Mouse (Mus musculus) kidney, adult 8-10 months (tissue): ENCODE data around the gene Lrrc7.

Experiments
- DNase-seq, 2 experiments: peaks; one replicate each; pipeline ENCODE4 v3.0.0; 2022

Lrrc7 gene

GRCm38 (mm10) chr3:158356706-158357105 lies 205.3 kb downstream of the Lrrc7 start:
- no peak for DNase-seq

DNA sequence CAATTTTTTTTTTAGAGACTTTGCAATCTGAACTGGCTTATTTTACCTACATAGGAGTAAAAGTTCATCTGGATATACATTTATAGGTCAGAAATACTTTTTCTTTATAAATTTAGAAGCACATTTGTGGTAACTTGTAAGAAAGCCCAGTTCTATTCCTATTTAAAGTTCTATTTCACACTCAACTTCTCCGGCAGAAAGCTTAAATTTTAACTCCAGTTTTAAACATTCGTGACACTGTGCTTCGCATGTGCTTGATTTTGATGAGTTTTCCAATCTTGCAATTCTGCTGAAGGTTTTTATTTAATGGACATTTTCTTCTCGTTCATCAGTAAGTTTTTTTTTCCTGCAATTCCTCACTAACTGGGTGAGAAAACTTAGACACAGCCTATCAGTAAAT lies 205.8 kb downstream of the Lrrc7 start:
- no peak for DNase-seq

DNA sequence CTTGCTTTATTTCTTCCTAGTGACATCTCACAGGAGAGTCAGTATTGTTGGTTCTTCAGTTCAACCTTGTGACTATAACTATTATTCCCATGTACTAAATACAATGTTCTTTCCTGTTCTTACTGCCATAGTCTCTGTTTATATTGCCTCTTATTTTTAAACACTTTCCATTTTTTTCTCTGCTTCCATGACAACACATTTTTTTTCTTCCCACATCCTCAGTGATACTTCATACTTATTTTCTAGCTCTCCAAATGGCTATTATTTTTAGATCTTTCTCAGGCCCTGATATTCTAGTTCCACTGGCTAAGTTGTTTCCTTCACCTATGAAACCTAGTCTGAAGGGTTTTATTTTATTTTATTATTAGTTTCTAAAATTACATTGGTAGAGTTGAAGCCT lies 221.2 kb downstream of the Lrrc7 start:
- DNase-seq: no peak

GRCm38 (mm10) chr3:158330085-158330484 lies 231.9 kb downstream of the Lrrc7 start:
- DNase-seq: no peak

DNA sequence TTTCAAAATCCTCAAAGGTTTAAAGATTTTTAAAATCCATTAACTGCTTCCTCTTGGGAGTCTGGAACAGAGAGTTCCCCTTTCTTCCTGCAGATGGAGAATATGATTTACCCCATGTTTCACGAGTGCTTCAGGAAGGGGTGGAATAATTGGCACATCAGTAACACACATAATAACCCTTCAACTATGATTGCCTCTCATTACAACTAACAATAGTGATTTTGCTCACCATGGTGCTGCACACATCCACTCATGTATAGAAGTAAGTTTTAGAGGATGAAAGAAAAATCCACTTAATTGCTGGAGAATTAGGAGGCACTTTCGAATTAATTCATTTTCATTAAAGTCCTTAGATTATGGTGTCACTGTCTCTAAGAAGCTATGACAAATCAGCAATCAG lies 251.6 kb downstream of the Lrrc7 start:
- no peak for DNase-seq

GRCm38 (mm10) chr3:158307415-158307814 lies 254.6 kb downstream of the Lrrc7 start:
- DNase-seq: no peak

DNA sequence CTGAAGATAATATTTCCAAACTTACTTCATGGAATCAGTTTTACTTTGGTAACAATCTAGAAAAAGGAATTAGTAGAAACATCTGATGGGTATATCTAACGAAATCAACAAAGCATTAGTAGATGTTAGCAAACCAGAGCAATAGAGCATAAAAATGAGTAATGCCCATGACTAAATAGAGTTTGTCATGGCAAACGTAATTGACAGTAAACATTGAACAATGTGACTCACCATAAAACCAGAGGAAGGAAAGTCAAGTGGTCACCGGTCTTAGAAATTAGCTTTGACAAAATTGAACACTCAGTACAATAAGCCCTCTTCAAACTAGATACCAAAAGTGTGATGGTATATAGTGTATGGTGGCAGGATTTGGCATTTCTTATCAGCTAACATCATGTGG lies 263.3 kb downstream of the Lrrc7 start:
- no peak for DNase-seq

DNA sequence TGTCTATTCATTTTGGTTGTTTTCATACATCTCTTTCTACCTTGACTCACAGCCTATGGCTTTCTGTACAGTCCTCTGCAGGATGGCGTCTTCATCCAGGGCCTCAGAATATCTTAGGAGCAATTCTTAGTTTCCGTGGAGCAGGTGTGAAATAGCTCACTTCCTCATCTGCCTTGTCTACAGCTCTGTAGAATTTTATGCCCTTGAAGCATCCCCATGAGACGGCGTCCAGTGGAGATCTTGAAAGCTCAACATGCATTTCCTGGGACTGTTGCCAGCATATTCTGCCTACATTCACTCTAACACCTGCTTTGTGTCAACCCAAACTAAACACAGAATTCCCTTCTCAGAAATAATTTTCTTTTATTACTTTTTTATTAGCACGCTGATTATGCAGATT lies 267.0 kb downstream of the Lrrc7 start:
- no peak for DNase-seq

- no peak for DNase-seq
These were observed 277.6 kb downstream of the Lrrc7 start for GRCm38 (mm10) chr3:158284431-158284830.

GRCm38 (mm10) chr3:158278631-158279030 lies 283.4 kb downstream of the Lrrc7 start:
- DNase-seq: no peak

DNA sequence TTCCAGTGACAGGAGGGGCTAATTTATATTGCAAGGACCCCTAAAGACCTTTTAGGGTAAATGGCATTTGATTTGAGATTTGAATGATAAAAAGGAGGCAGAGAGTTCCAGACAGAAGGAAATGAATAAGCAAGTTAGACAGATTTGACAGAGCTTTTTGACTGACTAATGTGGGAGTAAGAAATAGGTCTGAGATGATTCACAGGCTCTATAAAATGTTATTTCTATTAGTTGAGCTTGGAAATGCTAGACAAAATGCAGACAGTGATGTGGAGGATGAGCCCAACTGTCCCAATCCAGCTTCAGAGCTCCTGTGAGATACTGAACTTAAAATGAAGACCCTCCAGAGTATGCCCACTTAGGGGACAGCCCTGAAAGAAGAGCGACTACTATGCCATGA lies 289.3 kb downstream of the Lrrc7 start:
- DNase-seq: no peak

GRCm38 (mm10) chr3:158270887-158271286 lies 291.1 kb downstream of the Lrrc7 start:
- DNase-seq: no peak

DNA sequence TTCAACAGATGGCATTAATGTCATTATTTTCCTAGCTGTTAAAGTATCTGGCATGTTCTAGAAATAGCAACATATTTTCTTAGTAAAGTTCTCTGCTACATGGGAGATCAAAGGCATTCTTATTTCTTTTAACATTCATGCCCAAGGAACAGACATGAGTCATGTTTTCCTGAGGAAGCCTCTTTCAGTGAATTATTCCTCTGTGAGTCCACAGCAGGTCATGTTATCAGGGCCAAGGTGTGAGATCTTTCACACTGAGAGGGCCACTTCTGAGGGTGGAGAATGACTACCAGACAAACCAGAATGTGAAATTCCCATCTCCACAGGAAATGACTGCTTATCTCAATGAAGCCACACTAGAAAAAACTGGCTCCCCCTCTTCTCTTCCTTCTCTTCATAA lies 309.4 kb downstream of the Lrrc7 start:
- DNase-seq: no peak

DNA sequence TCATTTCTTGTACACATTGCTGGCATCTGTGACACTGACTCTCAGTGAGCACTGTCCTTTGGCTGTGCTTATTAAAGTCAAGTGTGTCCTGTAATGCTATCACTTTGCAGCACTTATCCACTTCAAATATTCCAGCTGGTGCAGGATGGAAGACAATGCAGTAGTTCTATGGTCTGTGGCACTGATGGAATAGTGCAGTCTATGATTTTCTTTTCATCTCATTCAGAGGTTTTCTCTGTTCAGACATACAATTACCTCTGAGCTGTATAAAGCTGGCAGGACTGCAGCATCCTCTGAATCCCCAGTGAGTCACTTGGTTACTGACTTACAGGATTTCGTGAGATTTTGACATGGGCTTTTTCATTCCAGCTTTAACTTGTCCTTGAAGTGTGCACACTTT lies 314.3 kb downstream of the Lrrc7 start:
- DNase-seq: no peak

- no peak for DNase-seq
These were observed 351.4 kb downstream of the Lrrc7 start for GRCm38 (mm10) chr3:158210657-158211056.

DNA sequence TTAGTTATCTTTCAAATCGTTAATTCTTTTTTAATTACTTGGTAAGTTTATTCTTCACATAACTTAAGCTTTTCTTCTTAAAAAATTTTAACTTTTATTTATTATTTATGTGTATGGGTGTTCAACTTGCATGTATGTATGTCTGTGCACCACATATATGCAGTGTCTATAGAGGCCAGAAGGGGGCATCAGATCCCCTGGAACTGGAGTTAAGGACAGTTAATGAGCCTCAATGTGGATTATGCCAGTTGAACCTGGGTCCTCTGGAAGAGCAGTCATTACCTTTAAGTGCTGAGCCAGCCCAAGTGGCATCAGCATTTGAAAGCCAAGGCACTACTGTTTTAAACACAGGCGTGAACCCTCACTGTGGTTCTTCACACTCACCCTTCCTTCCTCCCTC lies 352.0 kb downstream of the Lrrc7 start:
- DNase-seq: peak in 1 of 2 experiments; percentile 32

- peak in 1 of 2 experiments; percentile 15 for DNase-seq
These were observed 354.2 kb downstream of the Lrrc7 start for GRCm38 (mm10) chr3:158207840-158208239.

DNA sequence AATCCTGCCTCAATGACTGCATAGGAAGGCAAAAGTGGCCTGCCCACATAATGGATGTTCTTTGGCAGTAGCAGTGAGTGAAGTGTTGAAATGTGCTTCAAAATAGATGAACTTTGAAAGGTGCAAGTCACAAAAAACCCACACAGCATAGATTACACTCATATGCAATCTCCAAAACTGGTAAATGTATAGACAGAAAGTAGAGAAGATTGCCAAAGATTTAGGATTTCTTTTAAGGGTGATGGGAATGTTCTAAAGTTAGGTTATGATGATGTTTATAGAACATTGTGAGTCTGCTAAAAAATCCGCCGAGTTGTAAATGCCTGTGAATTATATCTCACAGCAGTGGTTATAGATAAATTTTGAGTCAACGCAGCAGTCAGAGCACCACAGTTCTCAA lies 359.2 kb downstream of the Lrrc7 start:
- DNase-seq: no peak

DNA sequence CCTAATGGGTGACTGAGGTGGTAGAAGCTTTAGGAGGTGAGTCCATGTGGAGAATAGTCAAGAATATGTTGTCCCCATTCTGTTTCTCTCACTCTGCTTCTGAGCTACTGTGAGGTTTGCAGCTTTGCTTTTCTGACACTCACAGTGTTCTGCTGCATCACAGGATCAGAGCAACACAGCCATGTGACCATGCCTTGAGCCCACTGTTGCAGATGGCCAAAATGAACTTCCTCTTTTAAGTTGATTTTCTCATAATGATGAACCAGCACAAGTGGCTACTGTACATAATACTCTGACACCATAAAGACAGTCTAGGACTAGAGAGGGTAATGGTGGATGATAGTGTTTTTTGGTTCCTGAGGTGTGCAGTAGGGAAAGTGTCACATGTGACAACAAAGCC lies 366.6 kb downstream of the Lrrc7 start:
- no peak for DNase-seq

DNA sequence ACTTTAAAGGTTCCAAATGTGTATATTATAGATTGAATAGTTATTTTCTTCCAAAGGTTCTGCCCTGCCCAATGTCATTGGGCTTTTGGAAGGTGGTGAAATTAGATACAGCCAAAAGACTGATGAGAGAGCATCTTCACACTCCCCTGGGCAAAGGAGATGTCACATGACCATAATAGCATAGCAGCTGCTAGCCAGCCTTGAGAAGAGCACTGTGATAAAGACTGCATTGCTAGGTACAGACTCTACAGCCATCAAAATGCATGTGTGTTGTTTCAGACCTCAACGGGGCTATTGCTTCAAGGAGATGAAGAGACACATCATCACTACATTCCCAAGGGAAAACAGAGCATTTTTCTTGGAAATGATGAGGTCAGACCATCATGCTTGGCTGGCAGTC lies 368.8 kb downstream of the Lrrc7 start:
- no peak for DNase-seq

DNA sequence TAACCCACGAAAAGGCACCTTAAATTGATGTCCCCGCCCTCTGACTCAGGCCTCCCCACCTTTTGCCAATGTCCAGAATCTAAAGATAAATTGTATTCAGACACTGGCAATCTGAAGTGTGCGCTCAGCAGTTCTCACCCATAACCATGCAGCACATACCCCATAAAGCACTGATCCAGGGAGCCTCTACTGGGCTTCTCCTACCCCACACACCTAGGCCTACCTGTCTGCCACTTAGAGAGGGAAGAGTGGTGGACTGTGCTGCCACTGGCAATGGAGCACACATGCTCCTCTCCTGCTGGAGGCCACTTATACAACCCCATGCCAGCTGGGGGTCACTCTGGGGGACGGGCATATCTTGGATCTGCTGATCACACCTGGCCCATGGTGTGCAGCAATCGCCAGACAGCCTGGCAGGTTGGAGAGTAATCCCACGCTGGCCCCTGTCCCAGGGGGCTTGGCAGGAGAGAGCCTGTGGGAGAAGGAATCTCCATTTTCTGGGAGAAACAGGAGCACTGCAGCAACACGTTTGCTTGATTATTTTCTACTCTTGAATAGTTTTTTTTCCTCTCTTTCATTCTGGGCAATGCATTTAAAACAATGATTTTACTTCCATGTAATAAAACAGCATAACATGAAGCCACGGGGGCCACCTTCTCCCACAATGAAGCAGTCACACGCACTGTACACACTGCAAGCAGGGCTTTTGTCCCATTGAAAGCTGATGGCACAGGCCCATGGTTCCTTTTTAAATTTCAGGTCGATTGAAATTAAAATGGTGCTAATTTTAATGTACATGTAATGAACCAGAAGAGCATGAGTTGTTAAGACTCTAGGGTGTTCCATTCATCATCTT lies 386.9 kb downstream of the Lrrc7 start:
- no peak for DNase-seq

DNA sequence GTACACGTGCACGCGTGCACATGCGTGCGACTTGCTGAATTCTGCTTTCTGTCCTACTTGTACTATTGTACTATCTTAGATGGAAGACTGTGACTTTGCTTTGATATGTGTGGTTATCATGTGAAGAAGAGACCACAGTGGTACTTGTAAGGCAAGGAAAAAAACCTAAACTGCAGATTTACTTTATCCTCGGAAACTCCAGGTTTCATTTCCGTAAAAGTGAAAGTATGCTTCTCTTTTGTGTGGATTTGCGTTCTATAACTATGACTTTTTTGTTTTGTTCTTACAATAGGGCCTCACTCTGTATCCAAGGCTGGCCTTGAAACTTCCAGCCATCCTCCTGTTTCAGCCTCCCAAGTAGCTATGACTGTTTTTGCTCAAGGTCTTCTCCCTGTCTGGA lies 392.8 kb downstream of the Lrrc7 start:
- no peak for DNase-seq

GRCm38 (mm10) chr3:158168454-158168853 lies 393.6 kb downstream of the Lrrc7 start:
- no peak for DNase-seq

GRCm38 (mm10) chr3:158165004-158165403 lies 397.0 kb downstream of the Lrrc7 start:
- DNase-seq: no peak

DNA sequence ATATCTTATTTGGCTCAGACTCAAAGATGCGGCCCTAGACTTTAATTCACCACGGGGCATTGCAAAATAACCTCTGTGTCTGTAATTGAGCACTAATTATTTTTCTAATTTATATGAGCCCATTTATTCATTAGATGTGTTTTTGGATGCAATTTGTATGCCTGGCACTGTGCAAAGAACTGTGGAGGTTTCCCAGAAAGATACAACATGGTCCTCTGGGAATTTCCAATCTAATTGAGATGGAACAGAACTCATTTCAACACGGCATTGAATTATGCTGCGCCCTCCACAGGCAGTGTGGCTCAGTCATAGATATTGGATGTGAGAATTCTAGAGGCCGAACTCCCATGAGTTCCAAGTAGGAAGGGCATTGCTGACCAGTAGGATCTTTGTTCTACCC lies 397.6 kb downstream of the Lrrc7 start:
- no peak for DNase-seq
